Comparison of ENCODE assay signal across 30 mouse cellular contexts in the genomic region with DNA sequence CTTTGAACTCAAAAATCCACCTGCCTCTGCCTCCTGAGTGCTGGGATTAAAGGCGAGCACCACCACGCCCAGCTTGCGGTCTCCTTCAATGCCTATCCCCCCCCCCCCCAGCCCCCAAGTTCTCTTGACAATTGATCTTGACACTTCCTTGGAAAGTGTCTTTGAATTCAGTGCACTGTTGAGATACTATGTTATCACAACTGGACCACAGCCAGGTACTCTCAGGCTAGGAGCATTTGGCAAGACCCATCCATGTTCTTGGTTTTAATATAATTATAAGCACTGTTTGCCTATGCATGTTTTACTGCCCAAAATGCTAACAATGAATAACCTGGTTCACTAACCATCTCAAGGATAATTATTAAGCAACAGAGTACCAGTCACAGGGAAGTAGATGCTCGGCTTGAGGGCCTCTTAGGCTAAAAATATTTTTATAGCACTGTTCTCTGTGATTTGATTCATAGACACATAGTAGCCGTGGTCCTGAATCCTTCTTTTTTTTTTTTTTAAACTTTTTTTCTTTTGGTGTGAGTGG. TPM values are rescaled to one million over a fixed set of nuclear protein-coding genes. Genes with fewer than 3 reads are reported as not detected.
A peak's percentile ranks its signal among the peaks of the same experiment; 100 is the strongest.
DNase-seq lines count a peak whose midpoint lies in the region; ATAC-seq and TF ChIP-seq lines count a peak whose summit lies in the region.
"Had no signal": no experiment of that assay in that cellular context is flagged by ENCODE, and none has a peak within 500 bp of the region (broad histone marks: within the 10 kb centered on the region; RNA-seq: fewer than 3 reads in every experiment).

No protein-coding gene starts in this region.

- peak; percentile 14 for DNase-seq in urinary bladder, postnatal 14 days (ENCODE audit: low spot score)
- DNase-seq in urinary bladder, postnatal 10 days (ENCODE audit: low spot score), result no peak
- no peak for DNase-seq in adrenal gland, adult 8-10 months
- DNase-seq in right cerebral cortex, postnatal 10 days (ENCODE audit: low spot score in 2 of 2), result no peak
- DNase-seq in midbrain, postnatal 0 days (ENCODE audit: low spot score), result no peak
- DNase-seq: adrenal gland, postnatal 36 days; cerebellum, adult 11 months; cerebellum, adult 9-11 months; gastrocnemius, adult 2 months; heart, postnatal 4 days; left cerebral cortex, postnatal 4 days; right cerebral cortex, postnatal 14 days; thymus, adult 2 months had no signal

- H3K9me3 ChIP-seq in intestine, embryonic 15.5 days, result no peaks in the 10 kb centered on the region
- H3K9me3 ChIP-seq in intestine, postnatal 0 days (ENCODE audit: control insufficient read depth), result no peaks in the 10 kb centered on the region
- H3K9me3 ChIP-seq in lung, embryonic 16.5 days (ENCODE audit: control insufficient read depth, low read length), result no peaks in the 10 kb centered on the region
- H3K9me3 ChIP-seq in midbrain, postnatal 0 days (ENCODE audit: low read length), result no peaks in the 10 kb centered on the region
- H3K9me3 ChIP-seq: embryonic facial prominence, embryonic 12.5 days; forebrain, embryonic 12.5 days; heart, embryonic 10.5 days; limb, embryonic 15.5 days; midbrain, embryonic 10.5 days had no signal

- no peak overlapping the region for H3K27ac ChIP-seq in intestine, embryonic 15.5 days
- no peak overlapping the region for H3K27ac ChIP-seq in intestine, postnatal 0 days (ENCODE audit: low read depth, low read length)
- no peak overlapping the region for H3K27ac ChIP-seq in lung, embryonic 16.5 days (ENCODE audit: low read length)
- H3K27ac ChIP-seq in midbrain, postnatal 0 days (ENCODE audit: low read depth, low read length), result no peak overlapping the region
- H3K27ac ChIP-seq: embryonic facial prominence, embryonic 12.5 days; forebrain, embryonic 12.5 days; gastrocnemius, adult 2 months; heart, embryonic 10.5 days; hindbrain, embryonic 14.5 days; limb, embryonic 15.5 days; liver, embryonic 14.5 days; midbrain, embryonic 10.5 days; stomach, postnatal 0 days had no signal

- ATAC-seq in intestine, embryonic 15.5 days, result 0 out of 2 replicates have a peak, but pooled peaks have one; percentile 31
- no peak for ATAC-seq in intestine, postnatal 0 days
- peak; percentile 78 for ATAC-seq in lung, embryonic 16.5 days (ENCODE audit: low read depth)
- no peak for ATAC-seq in midbrain, postnatal 0 days (ENCODE audit: low FRiP score)
- ATAC-seq: inflammation-experienced regulatory T-cells, adult 6 months; midbrain, embryonic 16.5 days had no signal

- 65% methylated on average over 5 of the region's 5 CpGs for whole genome bisulfite sequencing in intestine, embryonic 15.5 days
- WGBS in intestine, postnatal 0 days, result 48% methylated on average over 4 of the region's 5 CpGs
- WGBS in lung, embryonic 16.5 days, result 50% methylated on average over 5 of the region's 5 CpGs
- 75% methylated on average over 5 of the region's 5 CpGs for WGBS in midbrain, postnatal 0 days

- H3K36me3 ChIP-seq in intestine, embryonic 15.5 days, result no peaks in the 10 kb centered on the region
- no peaks in the 10 kb centered on the region for H3K36me3 ChIP-seq in intestine, postnatal 0 days (ENCODE audit: control insufficient read depth, insufficient read depth)
- H3K36me3 ChIP-seq in lung, embryonic 16.5 days (ENCODE audit: control insufficient read depth, insufficient read depth, low read length), result no peaks in the 10 kb centered on the region
- H3K36me3 ChIP-seq in midbrain, postnatal 0 days (ENCODE audit: insufficient read depth, low read length), result no peaks in the 10 kb centered on the region
- H3K36me3 ChIP-seq: embryonic facial prominence, embryonic 12.5 days; forebrain, embryonic 12.5 days; heart, embryonic 10.5 days; limb, embryonic 15.5 days; midbrain, embryonic 10.5 days had no signal

- no peak overlapping the region for H3K9ac ChIP-seq in intestine, embryonic 15.5 days
- H3K9ac ChIP-seq in intestine, postnatal 0 days (ENCODE audit: low read depth, low read length), result no peak overlapping the region
- no peak overlapping the region for H3K9ac ChIP-seq in lung, embryonic 16.5 days (ENCODE audit: low read length)
- H3K9ac ChIP-seq in midbrain, postnatal 0 days (replicated peaks; ENCODE audit: low read length, poor library complexity, severe bottlenecking), result no peak overlapping the region
- H3K9ac ChIP-seq: embryonic facial prominence, embryonic 12.5 days; forebrain, embryonic 12.5 days; hindbrain, embryonic 14.5 days; limb, embryonic 15.5 days; liver, embryonic 14.5 days had no signal

- no peaks in the 10 kb centered on the region for H3K4me1 ChIP-seq in intestine, embryonic 15.5 days (replicated peaks)
- H3K4me1 ChIP-seq in intestine, postnatal 0 days (replicated peaks; ENCODE audit: control insufficient read depth, insufficient read depth, low read length), result no peaks in the 10 kb centered on the region
- H3K4me1 ChIP-seq in lung, embryonic 16.5 days (replicated peaks; ENCODE audit: control insufficient read depth, insufficient read depth, low read length), result 0 out of 2 replicates have a peak, but pooled peaks cover 2% of the 10 kb centered on the region
- no peaks in the 10 kb centered on the region for H3K4me1 ChIP-seq in midbrain, postnatal 0 days (ENCODE audit: insufficient read depth, low read length)
- H3K4me1 ChIP-seq: forebrain, embryonic 12.5 days; limb, embryonic 15.5 days; midbrain, embryonic 10.5 days had no signal

- H3K4me2 ChIP-seq in intestine, embryonic 15.5 days (replicated peaks), result no peak overlapping the region
- H3K4me2 ChIP-seq in intestine, postnatal 0 days (replicated peaks; ENCODE audit: low read depth), result no peak overlapping the region
- no peak overlapping the region for H3K4me2 ChIP-seq in lung, embryonic 16.5 days (ENCODE audit: low read depth, low read length)
- H3K4me2 ChIP-seq in midbrain, postnatal 0 days (ENCODE audit: low read depth, low read length, poor library complexity, severe bottlenecking), result no peak overlapping the region
- H3K4me2 ChIP-seq: embryonic facial prominence, embryonic 12.5 days; forebrain, embryonic 12.5 days; hindbrain, embryonic 14.5 days; limb, embryonic 15.5 days had no signal

- H3K27me3 ChIP-seq in intestine, embryonic 15.5 days (replicated peaks), result no peaks in the 10 kb centered on the region
- H3K27me3 ChIP-seq in intestine, postnatal 0 days (replicated peaks; ENCODE audit: control insufficient read depth, insufficient read depth, low read length), result no peaks in the 10 kb centered on the region
- H3K27me3 ChIP-seq in lung, embryonic 16.5 days (ENCODE audit: control insufficient read depth, insufficient read depth, low read depth, low read length), result no peaks in the 10 kb centered on the region
- H3K27me3 ChIP-seq in midbrain, postnatal 0 days (ENCODE audit: insufficient read depth, low read length), result no peaks in the 10 kb centered on the region
- H3K27me3 ChIP-seq: embryonic facial prominence, embryonic 12.5 days; forebrain, embryonic 12.5 days; limb, embryonic 15.5 days had no signal

- no peak overlapping the region for H3K4me3 ChIP-seq in intestine, embryonic 15.5 days (replicated peaks)
- H3K4me3 ChIP-seq in intestine, postnatal 0 days (ENCODE audit: low read depth, low read length), result no peak overlapping the region
- H3K4me3 ChIP-seq in lung, embryonic 16.5 days (ENCODE audit: low read length), result no peak overlapping the region
- no peak overlapping the region for H3K4me3 ChIP-seq in midbrain, postnatal 0 days (ENCODE audit: low read depth, low read length)
- H3K4me3 ChIP-seq: embryonic facial prominence, embryonic 12.5 days; forebrain, embryonic 12.5 days; gastrocnemius, adult 2 months; heart, embryonic 10.5 days; limb, embryonic 15.5 days; midbrain, embryonic 10.5 days had no signal

- no peak for TF ChIP-seq CTCF in intestine, postnatal 0 days (IDR thresholded peaks at IDR 0.05; ENCODE audit: low read depth)
- TF ChIP-seq CTCF in midbrain, postnatal 0 days (IDR thresholded peaks at IDR 0.05), result no peak

RNA-seq across cellular contexts. Expression of gene Tnfrsf17, which starts 2.2 kb away (rescaled TPM):
- polyA plus RNA-seq in intestine, embryonic 15.5 days (2015; fragmentation: Nextera tagmentation; extraction: Ambion mirVana), result not detected in 2 replicates
- not detected in 2 replicates for polyA plus RNA-seq in intestine, postnatal 0 days (2015; fragmentation: Nextera tagmentation; extraction: Ambion mirVana)
- polyA plus RNA-seq in lung, embryonic 16.5 days (2015; fragmentation: Nextera tagmentation; extraction: Ambion mirVana), result not detected in 2 replicates
- under 1 TPM in 1 of 4 experiments, not detected in 3; 0.89 TPM for total RNA-seq in adrenal gland, adult 8-10 months (2022)
- total RNA-seq in midbrain, postnatal 0 days (2014; rRNA removed), result not detected in 2 replicates
- polyA plus RNA-seq in midbrain, postnatal 0 days (2015; fragmentation: Nextera tagmentation; extraction: Ambion mirVana), result 0.20 and 0.21 TPM in 2 replicates
- total RNA-seq: adrenal gland, postnatal 36 days; gastrocnemius, adult 2 months; granulocyte monocyte progenitor cell, adult 5-6 weeks; heart, postnatal 4 days; layer of hippocampus, postnatal 14 days; left cerebral cortex, postnatal 4 days; neutrophil, adult 5-6 weeks had no signal
- polyA plus RNA-seq: embryonic facial prominence, embryonic 12.5 days; forebrain, embryonic 12.5 days; heart, embryonic 10.5 days; heart, embryonic 16.5 days; hindbrain, embryonic 14.5 days; inflammation-experienced regulatory T-cells, adult 6 months; liver, embryonic 14.5 days; midbrain, embryonic 16.5 days had no signal

RNA-seq across cellular contexts. Expression of gene Snx29, which starts 6.9 kb away (rescaled TPM):
- polyA plus RNA-seq in intestine, embryonic 15.5 days (2015; fragmentation: Nextera tagmentation; extraction: Ambion mirVana), result 5.7 and 7.8 TPM in 2 replicates
- 1.9 and 4.0 TPM in 2 replicates for polyA plus RNA-seq in intestine, postnatal 0 days (2015; fragmentation: Nextera tagmentation; extraction: Ambion mirVana)
- polyA plus RNA-seq in lung, embryonic 16.5 days (2015; fragmentation: Nextera tagmentation; extraction: Ambion mirVana), result 11.4 and 16.2 TPM in 2 replicates
- total RNA-seq in adrenal gland, adult 8-10 months (2022), result 10 to 100 TPM; 17.2 to 35.2 (median 21.6) TPM
- total RNA-seq in midbrain, postnatal 0 days (2014; rRNA removed), result 22.8 and 30.8 TPM in 2 replicates
- 6.6 and 7.0 TPM in 2 replicates for polyA plus RNA-seq in midbrain, postnatal 0 days (2015; fragmentation: Nextera tagmentation; extraction: Ambion mirVana)

Comparison
In these comparisons a context has a peak if more than half of its experiments do, and no peak if none do; other contexts are left out.
1. ATAC-seq: peak in intestine, embryonic 15.5 days (single experiment) and lung, embryonic 16.5 days (single experiment); none in intestine, postnatal 0 days (single experiment) and midbrain, postnatal 0 days (single experiment).